Mouse (Mus musculus) spleen, adult 2 months (tissue): ENCODE measurements around the gene Gtpbp1.

Source experiments
- CTCF ChIP-seq: fragments of 200-500 bp; IDR thresholded peaks from 2 replicates; pipeline ENCODE4 v1.5.1; 2011; ENCODE audit warnings: mild to moderate bottlenecking, inconsistent platforms; ENCODE audit not compliant: insufficient read depth, insufficient read length, insufficient replicate concordance; ENCODE audit errors: extremely low read depth
- POLR2A ChIP-seq: fragments of 200-500 bp; IDR thresholded peaks from 2 replicates; pipeline ENCODE4 v1.6.1; 2011; ENCODE audit warnings: low read depth, low read length, inconsistent platforms

- TF ChIP-seq POLR2A (no peak), CTCF (no peak)
Observed at GRCm38 (mm10) chr15:79691023-79691508, 421 bp downstream of the Gtpbp1 start.
